Mouse (Mus musculus) midbrain, postnatal 0 days (tissue): ENCODE measurements around the gene Mrpl12. TPM values are rescaled to one million over a fixed set of nuclear protein-coding genes. Genes with fewer than 3 reads are reported as not detected.

ENCODE experiments used
- ATAC-seq: fragments of 200-750 bp; cut with Nextera tagmentation; 2 replicates; pipeline ENCODE4 v1.8.0; 2017; ENCODE audit warnings: moderate number of reproducible peaks, mild to moderate bottlenecking, moderate TSS enrichment, moderate library complexity; ENCODE audit not compliant: low FRiP score
- DNase-seq: peaks from one replicate; pipeline ENCODE4 v3.0.0-alpha.2; 2015; ENCODE audit warnings: low spot score
- H3K27ac ChIP-seq: fragments of 300-500 bp; sonication (generic); 2 replicates; pipeline ENCODE4 v1.5.1; 2014; ENCODE audit warnings: low read depth, mild to moderate bottlenecking, low read length, mixed read lengths
- H3K27me3 ChIP-seq: fragments of 300-500 bp; sonication (generic); 2 replicates; pipeline ENCODE4 v1.6.1; 2014; ENCODE audit warnings: low read length, control low read depth, mixed read lengths; ENCODE audit not compliant: insufficient read depth
- H3K36me3 ChIP-seq: fragments of 300-500 bp; sonication (generic); 2 replicates; pipeline ENCODE4 v1.6.1; 2014; ENCODE audit warnings: low read length, control low read depth, mixed read lengths; ENCODE audit not compliant: insufficient read depth
- H3K4me1 ChIP-seq: fragments of 300-500 bp; sonication (generic); 2 replicates; pipeline ENCODE4 v1.6.1; 2014; ENCODE audit warnings: mild to moderate bottlenecking, control low read depth, antibody characterized with exemption, low read length, mixed read lengths; ENCODE audit not compliant: insufficient read depth
- H3K4me2 ChIP-seq: fragments of 300-500 bp; sonication (generic); 2 replicates; pipeline ENCODE4 v1.6.1; 2014; ENCODE audit warnings: low read depth, mild to moderate bottlenecking, low read length, mixed read lengths; ENCODE audit not compliant: poor library complexity, severe bottlenecking
- H3K4me3 ChIP-seq: fragments of 300-500 bp; sonication (generic); 2 replicates; pipeline ENCODE4 v1.5.1; 2014; ENCODE audit warnings: low read depth, mild to moderate bottlenecking, low read length, moderate library complexity
- H3K9ac ChIP-seq: fragments of 300-500 bp; sonication (generic); replicated peaks from 2 replicates; pipeline ENCODE4 v1.6.1; 2014; ENCODE audit warnings: mild to moderate bottlenecking, low read length, moderate library complexity, mixed read lengths; ENCODE audit not compliant: poor library complexity, severe bottlenecking
- H3K9me3 ChIP-seq: fragments of 300-500 bp; sonication (generic); 2 replicates; pipeline ENCODE4 v1.6.1; 2016; ENCODE audit warnings: low read length, control low read depth
- CTCF ChIP-seq: IDR thresholded peaks from 2 replicates; pipeline ENCODE4 v1.5.1; 2016; ENCODE audit warnings: antibody characterized with exemption, mild to moderate bottlenecking
- WGBS: fragments of 180-500 bp; shearing (Covaris S2); extraction: QIAGEN DNeasy Blood & Tissue Kit; methylation state at CpG from one replicate; pipeline ENCODE4 v1.1.7; 2014; 5-methylcytosine and 5-hydroxymethylcytosine counted together
- polyA plus RNA-seq: library from polyadenylated mRNA; unstranded; fragments of >200 nt; fragmentation: Nextera tagmentation; extraction: Ambion mirVana; gene quantifications from 2 replicates; pipeline ENCODE4 v1.2.1, GENCODE M21; 2015
- total RNA-seq: library from RNA; depleted of rRNA; stranded (reverse); fragments of >200 nt; gene quantifications from 2 replicates; pipeline ENCODE4 v1.2.3, GENCODE M21; 2014

Mrpl12 gene
- total and polyA plus RNA-seq, 2 experiments from 2014 or later = 42.7 to 147 TPM

- no peak overlapping the region for H3K9ac ChIP-seq
- ATAC-seq = no peak
- no peaks in the 10 kb centered on the region for H3K27me3 ChIP-seq
- H3K27ac ChIP-seq = no peak overlapping the region
- peaks cover 39% of the 10 kb centered on the region for H3K36me3 ChIP-seq
- no peaks in the 10 kb centered on the region for H3K4me1 ChIP-seq
- no peak for DNase-seq
- H3K9me3 ChIP-seq = no peaks in the 10 kb centered on the region
- no peak for TF ChIP-seq CTCF
- H3K4me3 ChIP-seq = no peak overlapping the region
- 91% methylated on average over 5 of the region's 5 CpGs for WGBS
- no peak overlapping the region for H3K4me2 ChIP-seq
These were observed 14.5 kb downstream of the Mrpl12 start for GRCm38 (mm10) chr11:120498891-120499290.

- ATAC-seq = no peak
- WGBS = 90% methylated on average over 6 of the region's 6 CpGs
- Histone ChIP-seq H3K27ac (no peak overlapping the region), H3K36me3 (peaks cover 39% of the 10 kb centered on the region), H3K9ac (no peak overlapping the region), H3K9me3 (no peaks in the 10 kb centered on the region), H3K4me3 (no peak overlapping the region), H3K27me3 (no peaks in the 10 kb centered on the region), H3K4me1 (no peaks in the 10 kb centered on the region), H3K4me2 (no peak overlapping the region)
- DNase-seq = no peak
- TF ChIP-seq CTCF = no peak
These were observed 15.5 kb downstream of the Mrpl12 start for GRCm38 (mm10) chr11:120499894-120500293.

DNA sequence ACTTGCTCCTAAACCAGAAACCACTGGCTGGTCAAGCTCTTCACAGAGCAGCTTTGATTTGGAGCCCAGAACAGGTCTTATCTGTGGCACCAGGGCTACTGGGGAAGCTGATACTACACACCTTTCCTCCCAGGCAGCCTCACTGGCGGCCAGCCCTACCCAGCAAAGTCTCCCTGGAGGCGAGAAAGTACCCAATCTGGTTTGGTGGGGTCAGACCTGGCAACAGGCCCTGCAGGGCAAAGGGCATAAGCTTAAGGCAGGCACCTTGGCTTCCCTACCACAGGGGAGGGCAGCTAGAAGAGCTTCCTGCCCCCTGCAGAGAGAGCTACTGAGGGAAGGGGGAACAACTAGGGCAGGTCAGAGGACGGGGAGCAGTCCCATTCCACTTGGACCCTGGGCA lies 15.9 kb downstream of the Mrpl12 start:
- Histone ChIP-seq H3K4me1 (no peaks in the 10 kb centered on the region), H3K9me3 (no peaks in the 10 kb centered on the region), H3K9ac (no peak overlapping the region), H3K36me3 (peaks cover 36% of the 10 kb centered on the region), H3K4me3 (no peak overlapping the region), H3K27ac (no peak overlapping the region), H3K27me3 (no peaks in the 10 kb centered on the region), H3K4me2 (no peak overlapping the region)
- no peak for TF ChIP-seq CTCF
- no peak for DNase-seq
- no peak for ATAC-seq
- 21% methylated on average over 3 of the region's 3 CpGs for WGBS

- Histone ChIP-seq H3K36me3 (peaks cover 30% of the 10 kb centered on the region), H3K9me3 (no peaks in the 10 kb centered on the region), H3K4me1 (no peaks in the 10 kb centered on the region), H3K4me3 (no peak overlapping the region), H3K9ac (no peak overlapping the region), H3K4me2 (no peak overlapping the region), H3K27ac (no peak overlapping the region), H3K27me3 (no peaks in the 10 kb centered on the region)
- TF ChIP-seq CTCF = no peak
- DNase-seq = no peak
- 72% methylated on average over 6 of the region's 6 CpGs for WGBS
- ATAC-seq = no peak
These were observed 16.6 kb downstream of the Mrpl12 start for GRCm38 (mm10) chr11:120501018-120501417.

- Histone ChIP-seq H3K36me3 (peaks cover 24% of the 10 kb centered on the region), H3K4me3 (no peak overlapping the region), H3K9ac (no peak overlapping the region), H3K4me2 (no peak overlapping the region), H3K27me3 (no peaks in the 10 kb centered on the region), H3K27ac (no peak overlapping the region), H3K9me3 (no peaks in the 10 kb centered on the region), H3K4me1 (no peaks in the 10 kb centered on the region)
- TF ChIP-seq CTCF = no peak
- ATAC-seq (no peak), DNase-seq (no peak)
- 89% methylated on average over 4 of the region's 4 CpGs for WGBS
These were observed 17.3 kb downstream of the Mrpl12 start for GRCm38 (mm10) chr11:120501701-120502100.

- DNase-seq = no peak
- TF ChIP-seq CTCF = no peak
- H3K4me1 ChIP-seq = no peaks in the 10 kb centered on the region
- no peaks in the 10 kb centered on the region for H3K27me3 ChIP-seq
- H3K9me3 ChIP-seq = no peaks in the 10 kb centered on the region
- no peaks in the 10 kb centered on the region for H3K36me3 ChIP-seq
- ATAC-seq = no peak
- no peak overlapping the region for H3K9ac ChIP-seq
- H3K4me3 ChIP-seq = no peak overlapping the region
- H3K27ac ChIP-seq = no peak overlapping the region
- 87% methylated on average over 3 of the region's 3 CpGs for WGBS
- H3K4me2 ChIP-seq = no peak overlapping the region
These were observed 21.2 kb downstream of the Mrpl12 start for GRCm38 (mm10) chr11:120505661-120506060.
